Comparison of ENCODE assay signal across 8 mouse cellular contexts in genomic region chr17:33940206-33940805, GRCm38 (mm10). TPM values are rescaled to one million over a fixed set of nuclear protein-coding genes. Genes with fewer than 3 reads are reported as not detected.
DNase-seq lines count a peak whose midpoint lies in the region; ATAC-seq lines count a peak whose summit lies in the region.

Gene Pfdn6 (minus strand): TSS chr17:33940343.
Gene Wdr46 (plus strand): TSS chr17:33940660.

- ATAC-seq in heart, embryonic 14.5 days (ENCODE audit: insufficient number of reproducible peaks, insufficient read depth, low FRiP score, low read depth) = peak; percentile 78
- peak; percentile 88 for ATAC-seq in liver, embryonic 11.5 days (replicated peaks; ENCODE audit: low FRiP score)

- H3K9me3 ChIP-seq in heart, embryonic 14.5 days (ENCODE audit: control insufficient read depth, low read length) = no peaks in the 10 kb centered on the region
- H3K9me3 ChIP-seq in liver, embryonic 11.5 days (ENCODE audit: control insufficient read depth, low read length) = no peaks in the 10 kb centered on the region

- peaks cover 8 to 19% of the 10 kb centered on the region in 2 experiments for H3K4me1 ChIP-seq in heart, embryonic 14.5 days (ENCODE audit: control insufficient read depth in 2 of 2, insufficient read depth in 2 of 2, low read length in 2 of 2)
- H3K4me1 ChIP-seq in liver, embryonic 11.5 days (replicated peaks; ENCODE audit: control insufficient read depth, insufficient read depth, low read length) = peaks cover 19% of the 10 kb centered on the region

- H3K27me3 ChIP-seq in heart, embryonic 14.5 days (ENCODE audit: control insufficient read depth, insufficient read depth, low read length) = no peaks in the 10 kb centered on the region
- H3K27me3 ChIP-seq in liver, embryonic 11.5 days (replicated peaks; ENCODE audit: control insufficient read depth, insufficient read depth, low read length) = no peaks in the 10 kb centered on the region
- no peaks in the 10 kb centered on the region for H3K27me3 ChIP-seq in splenic B cell, adult 2 months (ENCODE audit: control insufficient read depth, insufficient read depth, low read length, poor library complexity, severe bottlenecking)

- peak; percentile 75 to 79 for DNase-seq in CD8-positive naive resting alpha-beta T cell, adult 2 months (ENCODE audit: low read depth in 2 of 2, low spot score in 2 of 2)
- DNase-seq in c-Kit-negative CD71-positive TER-119-positive erythroid progenitor cells, embryonic 14.5 days (ENCODE audit: low read depth, low spot score) = peak; percentile 85
- peak; percentile 82 for DNase-seq in fibroblast of lung, adult 2 months (ENCODE audit: low read depth)
- DNase-seq in kidney, postnatal 10 days = peak; percentile 91
- DNase-seq in liver, embryonic 11.5 days (ENCODE audit: low spot score) = peak; percentile 84
- DNase-seq in naive thymus-derived CD4-positive, alpha-beta T cell, adult 2 months (ENCODE audit: low read depth) = peak; percentile 95
- DNase-seq in splenic B cell, adult 2 months (ENCODE audit: low read depth, low spot score) = peak; percentile 90

- peak within 1 kb of the TSS; percentile 93 for H3K4me2 ChIP-seq in heart, embryonic 14.5 days (ENCODE audit: low read length)
- H3K4me2 ChIP-seq in liver, embryonic 11.5 days = peak within 1 kb of the TSS; percentile 92

- H3K9ac ChIP-seq in heart, embryonic 14.5 days (ENCODE audit: low read length) = peak within 1 kb of the TSS; percentile 86
- H3K9ac ChIP-seq in liver, embryonic 11.5 days (ENCODE audit: low read depth, low read length) = peak within 1 kb of the TSS; percentile 83

- under 1% methylated on average over 36 of the region's 36 CpGs for WGBS in heart, embryonic 14.5 days
- WGBS in liver, embryonic 11.5 days = under 1% methylated on average over 36 of the region's 36 CpGs

- H3K36me3 ChIP-seq in heart, embryonic 14.5 days (ENCODE audit: control insufficient read depth, insufficient read depth, low read length) = peaks cover 59% of the 10 kb centered on the region
- H3K36me3 ChIP-seq in liver, embryonic 11.5 days (ENCODE audit: control insufficient read depth, insufficient read depth, low read length) = peaks cover 37% of the 10 kb centered on the region
- peaks cover 13% of the 10 kb centered on the region for H3K36me3 ChIP-seq in splenic B cell, adult 2 months (ENCODE audit: control insufficient read depth, insufficient read depth, low read length, poor library complexity, severe bottlenecking)

- 0 out of 4 replicates have a peak within 1 kb of the TSS, but pooled peaks of 1 of the 2 experiments have one; percentile 39 for H3K27ac ChIP-seq in heart, embryonic 14.5 days (replicated peaks in 1 of 2; ENCODE audit: control insufficient read depth in 1 of 2, insufficient read depth in 1 of 2, low read depth in 2 of 2, low read length in 2 of 2)
- H3K27ac ChIP-seq in liver, embryonic 11.5 days (ENCODE audit: low read depth, low read length) = no peak within 1 kb of the TSS

- peak within 1 kb of the TSS; percentile 68 to 78 for H3K4me3 ChIP-seq in heart, embryonic 14.5 days (ENCODE audit: control insufficient read depth in 1 of 2, insufficient read depth in 1 of 2, low read depth in 1 of 2, low read length in 2 of 2)
- peak within 1 kb of the TSS; percentile 91 for H3K4me3 ChIP-seq in liver, embryonic 11.5 days (ENCODE audit: low read depth, low read length)

RNA-seq across cellular contexts. Expression of gene Pfdn6, which starts in this region (rescaled TPM):
- 110 TPM in 2 replicates for polyA plus RNA-seq in heart, embryonic 14.5 days (2014; fragmentation: Nextera tagmentation; extraction: Ambion mirVana)
- 266 and 286 TPM in 2 replicates for polyA plus RNA-seq in liver, embryonic 11.5 days (2014; fragmentation: Nextera tagmentation; extraction: Ambion mirVana)

RNA-seq across cellular contexts. Expression of gene Wdr46, which starts in this region (rescaled TPM):
- polyA plus RNA-seq in heart, embryonic 14.5 days (2014; fragmentation: Nextera tagmentation; extraction: Ambion mirVana) = 14.7 and 15.5 TPM in 2 replicates
- polyA plus RNA-seq in liver, embryonic 11.5 days (2014; fragmentation: Nextera tagmentation; extraction: Ambion mirVana) = 62.6 and 67.0 TPM in 2 replicates
